Mouse (Mus musculus) olfactory bulb, adult 2 months (tissue): ENCODE results near the gene Gucd1. TPM values are rescaled to one million over a fixed set of nuclear protein-coding genes. Genes with fewer than 3 reads are reported as not detected.
"Not testable (repeated sequence)": the region's sequence is repeated elsewhere in the genome, so short reads cannot be mapped to it uniquely, and the experiment has no call there.

ENCODE experiments used
- H3K27ac ChIP-seq: fragments of 200-500 bp; 2 replicates; pipeline ENCODE4 v1.5.1; 2012; ENCODE audit warnings: low read depth, low read length; ENCODE audit not compliant: insufficient read depth
- H3K4me1 ChIP-seq: fragments of 200-500 bp; 2 replicates; pipeline ENCODE4 v1.6.1; 2012; ENCODE audit warnings: low read length; ENCODE audit not compliant: control insufficient read depth, insufficient read depth
- H3K4me3 ChIP-seq: fragments of 200-500 bp; 2 replicates; pipeline ENCODE4 v1.5.1; 2012; ENCODE audit warnings: mild to moderate bottlenecking, low read depth, low read length, moderate library complexity; ENCODE audit not compliant: insufficient read depth
- CTCF ChIP-seq: fragments of 200-500 bp; IDR thresholded peaks from 2 replicates; pipeline ENCODE4 v1.5.1; 2012; ENCODE audit warnings: low read depth, mild to moderate bottlenecking, low read length, moderate library complexity; ENCODE audit not compliant: insufficient read depth
- POLR2A ChIP-seq: fragments of 200-500 bp; IDR thresholded peaks from 2 replicates; pipeline ENCODE4 v1.6.1; 2012; ENCODE audit warnings: mild to moderate bottlenecking, low read depth, low read length, moderate library complexity; ENCODE audit not compliant: insufficient read depth
- WGBS: fragments of 180-500 bp; shearing (Covaris S2); methylation state at CpG from one replicate; pipeline ENCODE4 v1.1.7; 2018; 5-methylcytosine and 5-hydroxymethylcytosine counted together
- polyA plus RNA-seq: library from polyadenylated mRNA; stranded (reverse); fragments of >200 nt; gene quantifications from 2 replicates; pipeline ENCODE4 v1.2.4, GENCODE M21; 2012; ENCODE audit warnings: low replicate concordance; ENCODE audit not compliant: missing spikeins, insufficient read depth, insufficient read length

Gene Gucd1
- polyA plus RNA-seq, 1 experiment: not detected

GRCm38 (mm10) chr10:75499791-75500190 lies 18.0 kb downstream of the Gucd1 start:
- no peak overlapping the region for H3K4me3 ChIP-seq
- no peak for TF ChIP-seq CTCF
- TF ChIP-seq POLR2A: no peak
- H3K4me1 ChIP-seq: no peaks in the 10 kb centered on the region
- H3K27ac ChIP-seq: no peak overlapping the region
- 67% methylated on average over 3 of the region's 3 CpGs for WGBS

DNA sequence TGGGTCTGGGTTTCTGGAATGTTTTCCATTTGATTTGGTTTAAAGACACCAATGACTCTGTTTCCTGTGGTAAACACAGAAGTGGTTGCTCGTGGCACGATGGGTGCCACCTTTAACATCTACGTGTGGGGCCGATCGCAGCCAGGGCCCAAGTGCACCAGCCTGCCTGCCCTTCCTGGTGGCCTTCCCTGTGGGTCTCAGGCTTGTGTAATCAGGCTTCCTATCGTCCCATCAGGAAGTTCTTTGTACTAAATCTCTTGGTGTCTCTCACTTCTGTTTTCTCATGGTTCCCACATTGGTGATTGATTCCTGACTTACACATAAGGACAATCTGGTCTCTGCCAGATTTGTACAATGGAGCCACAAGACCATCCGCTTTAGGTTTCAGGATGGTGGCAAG lies 18.6 kb downstream of the Gucd1 start:
- WGBS: 87% methylated on average over 7 of the region's 7 CpGs
- not testable (repeated sequence) for H3K4me3 ChIP-seq, H3K4me1 ChIP-seq, H3K27ac ChIP-seq

DNA sequence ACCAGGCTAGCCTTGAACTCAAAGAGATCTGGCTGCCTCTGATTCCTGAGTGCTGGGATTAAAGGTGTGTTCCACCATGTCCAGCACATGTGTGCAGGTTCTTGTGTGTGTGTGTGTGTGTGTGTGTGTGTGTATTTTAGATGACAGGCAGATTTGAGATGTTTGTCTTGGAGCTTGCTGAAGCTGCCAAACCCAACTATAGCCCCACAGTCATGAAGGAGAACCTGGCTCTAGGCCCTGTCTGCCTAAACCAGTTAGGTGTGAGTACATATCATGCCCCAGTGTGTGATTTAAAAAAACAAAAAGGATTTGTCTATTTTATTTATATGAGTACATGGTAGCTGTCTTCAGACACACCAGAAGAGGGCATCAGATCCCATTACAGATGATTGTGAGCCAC lies 21.9 kb downstream of the Gucd1 start:
- no peak overlapping the region for H3K4me3 ChIP-seq
- no peak overlapping the region for H3K27ac ChIP-seq
- no peak for TF ChIP-seq CTCF
- no peak for TF ChIP-seq POLR2A
- no peaks in the 10 kb centered on the region for H3K4me1 ChIP-seq

DNA sequence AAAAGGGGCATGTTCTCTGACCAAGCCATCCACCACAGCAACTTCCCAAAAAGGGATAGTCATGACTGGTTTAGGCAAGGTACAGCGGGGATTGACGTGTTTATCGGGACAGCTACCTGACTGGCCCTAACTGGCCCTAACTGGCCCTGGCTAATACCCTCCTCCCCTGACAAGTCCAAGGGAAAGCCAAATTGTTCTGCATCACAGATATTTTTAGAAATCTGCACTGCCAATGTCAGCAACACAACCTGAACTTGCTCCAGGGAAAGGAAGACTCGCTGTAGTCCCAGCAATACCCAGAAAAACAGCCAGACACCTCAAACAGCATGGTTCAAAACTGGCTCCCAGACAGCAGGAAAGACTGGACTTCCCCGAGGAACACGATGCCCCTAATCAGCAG lies 22.5 kb downstream of the Gucd1 start:
- Histone ChIP-seq H3K4me3 (no peak overlapping the region), H3K27ac (no peak overlapping the region), H3K4me1 (no peaks in the 10 kb centered on the region)
- TF ChIP-seq POLR2A (no peak), CTCF (no peak)
- WGBS: 79% methylated on average over 6 of the region's 6 CpGs

- 79% methylated on average over 2 of the region's 2 CpGs for WGBS
- H3K27ac ChIP-seq: no peak overlapping the region
Observed at GRCm38 (mm10) chr10:75491936-75492262, 25.9 kb downstream of the Gucd1 start.

DNA sequence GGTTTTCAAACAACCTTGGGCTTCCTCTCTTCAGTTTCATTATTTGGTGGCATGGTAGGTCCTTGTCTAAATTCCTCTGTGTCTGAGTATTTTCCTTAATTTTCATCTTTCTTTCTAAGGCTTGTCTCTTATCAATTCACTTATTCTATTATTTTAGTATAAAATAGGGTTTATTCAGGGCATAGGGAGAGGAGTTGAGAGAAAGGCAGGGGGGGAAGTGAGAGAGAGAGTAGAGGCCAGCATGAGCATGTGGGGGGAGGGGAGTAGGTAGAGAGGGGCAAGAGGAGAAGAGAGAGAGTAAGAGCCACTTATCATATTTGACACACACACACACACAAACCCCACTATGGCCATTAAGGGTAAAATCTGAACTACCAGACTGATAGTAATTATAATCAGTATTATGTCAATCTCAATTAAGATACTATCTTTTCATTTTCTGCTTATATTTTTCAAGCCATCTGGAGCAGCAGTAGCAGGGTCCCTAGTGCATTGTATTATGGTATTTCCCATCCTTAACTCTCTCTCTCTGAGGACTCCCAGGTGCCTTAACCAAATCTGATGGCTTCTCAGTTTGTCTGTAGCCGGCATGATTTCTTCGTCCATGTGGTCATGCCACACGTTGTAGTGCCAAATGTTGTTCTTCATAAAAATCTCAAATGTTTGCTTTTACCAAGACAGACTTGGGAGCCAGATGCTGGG lies 26.4 kb downstream of the Gucd1 start:
- TF ChIP-seq POLR2A (no peak), CTCF (no peak)
- H3K27ac ChIP-seq: no peak overlapping the region
- H3K4me1 ChIP-seq: no peaks in the 10 kb centered on the region
- H3K4me3 ChIP-seq: no peak overlapping the region
- 90% methylated on average over 3 of the region's 3 CpGs for WGBS

More at GRCm38 (mm10) chr10:75491936-75492262, 25.9 kb downstream of the Gucd1 start:
- no peaks in the 10 kb centered on the region for H3K4me1 ChIP-seq
- H3K4me3 ChIP-seq: no peak overlapping the region
- TF ChIP-seq POLR2A: no peak
- no peak for TF ChIP-seq CTCF

DNA sequence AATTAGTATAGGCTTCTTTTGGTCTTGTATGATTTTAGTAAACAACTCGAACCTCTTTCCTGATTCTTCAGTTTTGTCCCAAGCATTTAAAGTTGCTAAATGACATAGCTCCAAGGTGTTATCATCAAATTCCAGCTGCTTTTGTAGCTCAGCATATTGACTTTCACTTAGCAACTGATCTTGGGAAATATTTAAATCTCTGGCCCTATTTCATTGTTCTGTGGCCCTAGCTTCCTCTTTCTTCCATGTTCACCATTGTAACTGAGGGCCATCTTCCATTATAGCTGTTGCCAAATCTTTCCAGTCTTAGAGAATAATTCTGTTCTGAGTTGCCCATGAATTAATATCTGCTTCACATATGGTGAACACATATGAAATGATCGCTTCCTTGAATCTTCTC lies 27.0 kb downstream of the Gucd1 start:
- Histone ChIP-seq H3K4me3 (no peak overlapping the region), H3K27ac (no peak overlapping the region), H3K4me1 (no peaks in the 10 kb centered on the region)
- no peak for TF ChIP-seq POLR2A
- TF ChIP-seq CTCF: no peak
- 88% methylated on average over 2 of the region's 2 CpGs for WGBS

DNA sequence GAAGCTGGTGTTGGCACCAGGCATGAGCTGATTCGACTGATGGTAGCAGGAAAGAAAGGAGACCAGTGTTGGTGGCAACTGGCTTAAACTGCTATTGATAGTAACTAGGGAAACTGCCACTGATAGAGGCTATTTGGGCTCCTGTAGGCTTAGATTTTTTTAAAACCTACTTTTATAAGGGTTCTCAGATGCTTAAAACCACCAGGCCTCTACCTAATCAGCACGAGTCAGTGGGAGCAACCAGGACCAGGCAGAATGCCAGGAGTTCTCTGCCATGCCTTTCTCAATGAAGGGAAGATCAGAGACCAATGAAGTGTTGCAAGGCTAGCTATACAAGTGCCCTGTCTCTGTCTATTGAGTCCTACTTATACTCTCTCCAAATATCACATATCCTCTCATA lies 28.2 kb downstream of the Gucd1 start:
- TF ChIP-seq CTCF: no peak
- TF ChIP-seq POLR2A: no peak
- no peak overlapping the region for H3K4me3 ChIP-seq
- 41% methylated on average over 2 of the region's 2 CpGs for WGBS
- H3K4me1 ChIP-seq: no peaks in the 10 kb centered on the region
- no peak overlapping the region for H3K27ac ChIP-seq

- Histone ChIP-seq H3K4me3 (no peak overlapping the region), H3K4me1 (no peaks in the 10 kb centered on the region), H3K27ac (no peak overlapping the region)
- TF ChIP-seq POLR2A (no peak), CTCF (no peak)
- WGBS: 75% methylated on average over 3 of the region's 3 CpGs
Observed at GRCm38 (mm10) chr10:75487131-75487530, 30.6 kb downstream of the Gucd1 start.

DNA sequence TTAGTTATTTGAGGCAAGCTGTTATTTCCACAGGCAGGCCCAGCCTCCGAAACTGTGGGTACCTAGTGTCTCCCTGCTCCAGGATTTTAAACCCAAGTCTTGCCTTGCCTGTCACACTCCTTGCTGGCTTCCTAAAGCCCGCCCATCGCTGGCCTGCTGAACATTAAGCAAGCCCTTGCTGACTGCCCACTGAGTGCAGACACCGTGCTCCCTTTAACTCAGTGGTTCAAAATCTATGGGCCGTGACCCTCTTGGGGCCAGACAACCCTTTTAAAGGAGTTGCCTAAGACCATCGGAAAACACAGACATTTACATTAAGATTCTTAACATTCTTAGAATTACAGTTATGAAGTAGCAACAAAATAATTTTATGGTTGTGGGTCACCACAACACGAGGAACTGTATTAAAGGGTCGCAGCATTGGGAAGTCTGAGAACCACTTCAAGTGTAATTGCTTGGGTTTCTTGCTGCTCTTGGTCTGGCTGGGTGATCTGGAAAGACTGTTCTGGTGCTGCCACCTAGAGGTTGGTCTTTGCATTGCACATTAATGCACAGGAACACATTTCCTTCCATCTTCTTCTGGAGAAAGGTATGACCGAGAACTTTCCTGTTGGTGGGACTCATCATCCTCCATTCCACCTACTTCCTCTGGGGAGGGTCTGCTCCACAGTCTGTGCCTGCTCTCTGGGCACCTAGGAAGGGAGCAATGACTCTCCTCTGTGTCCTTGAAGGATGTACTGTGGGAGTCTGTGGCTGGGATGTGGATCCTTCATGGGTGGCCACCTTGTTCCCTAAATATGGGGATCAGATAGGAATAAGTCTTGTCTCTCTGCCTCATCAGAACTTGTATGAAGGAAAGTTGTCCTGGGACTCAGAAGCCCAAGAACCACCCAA lies 31.4 kb downstream of the Gucd1 start:
- WGBS: 53% methylated on average over 9 of the region's 9 CpGs
- Histone ChIP-seq H3K4me3 (no peak overlapping the region), H3K4me1 (no peaks in the 10 kb centered on the region), H3K27ac (no peak overlapping the region)
- TF ChIP-seq POLR2A (no peak), CTCF (no peak)
